Mouse (Mus musculus): ENCODE data around the gene Begain.

DNA sequence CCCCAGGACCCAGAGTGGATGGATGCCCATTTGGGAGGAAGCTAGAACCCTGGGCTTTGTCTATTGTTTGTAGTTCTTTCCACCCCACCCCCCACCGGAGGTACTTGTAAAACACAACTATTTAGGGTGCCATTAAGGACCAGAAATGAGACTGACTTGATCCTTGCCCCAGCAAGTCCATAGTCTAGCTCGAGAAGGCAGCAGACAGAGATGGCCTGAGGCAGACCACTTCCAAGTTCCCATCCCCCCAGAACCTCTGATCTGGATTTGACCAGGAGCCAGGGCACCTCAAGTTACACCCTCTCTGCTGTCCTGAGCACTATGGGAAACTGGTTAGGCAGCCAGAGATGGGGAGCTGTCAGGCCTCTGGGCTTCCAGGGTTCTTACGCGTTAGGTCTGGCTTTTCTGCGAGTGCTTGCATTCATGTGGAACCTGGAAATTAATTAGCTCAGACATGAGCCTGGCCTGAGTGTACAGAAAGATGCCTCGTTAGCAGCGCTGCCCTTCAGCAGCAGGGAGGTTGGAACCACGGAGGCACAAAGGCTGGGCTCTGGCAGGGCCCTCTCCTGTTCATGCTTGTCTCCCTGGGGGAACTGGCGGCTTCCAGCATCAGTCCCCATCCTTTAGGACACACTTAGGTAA is 44.5 kb upstream of the Begain start:
- TF ChIP-seq POLR2A (IDR thresholded peaks at IDR 0.05; ENCODE audit: low read depth, low read length) = no peak
- TF ChIP-seq CTCF (IDR thresholded peaks at IDR 0.05; ENCODE audit: extremely low read depth, insufficient read length, insufficient replicate concordance, low read depth, low read length) = no peak

All from small intestine, adult 2 months (tissue).